Mouse (Mus musculus) forebrain, embryonic 11.5 days (tissue): Measurements from ENCODE around the gene Rab11fip4. TPM values are rescaled to one million over a fixed set of nuclear protein-coding genes. Genes with fewer than 3 reads are reported as not detected.

Experiments
- ATAC-seq: fragments of 200-750 bp; cut with Nextera tagmentation; replicated peaks from 2 replicates; pipeline ENCODE4 v1.8.0; 2017; ENCODE audit warnings: moderate TSS enrichment; ENCODE audit not compliant: low FRiP score
- DNase-seq: peaks from one replicate; pipeline ENCODE4 v3.0.0-alpha.2; 2017; ENCODE audit warnings: low spot score
- H3K27ac ChIP-seq: fragments of 300-500 bp; sonication (generic); 2 replicates; pipeline ENCODE4 v1.5.1; 2014; ENCODE audit warnings: low read depth, low read length
- H3K27me3 ChIP-seq: fragments of 300-500 bp; sonication (generic); 2 replicates; pipeline ENCODE4 v1.6.1; 2014; ENCODE audit warnings: mild to moderate bottlenecking, low read length, mixed read lengths; ENCODE audit not compliant: control insufficient read depth, insufficient read depth
- H3K36me3 ChIP-seq: fragments of 300-500 bp; sonication (generic); 2 replicates; pipeline ENCODE4 v1.6.1; 2014; ENCODE audit warnings: mild to moderate bottlenecking, low read length, moderate library complexity, mixed read lengths; ENCODE audit not compliant: control insufficient read depth, insufficient read depth
- H3K4me1 ChIP-seq: fragments of 300-500 bp; sonication (generic); replicated peaks from 2 replicates; pipeline ENCODE4 v1.6.1; 2014; ENCODE audit warnings: low read length, mixed read lengths; ENCODE audit not compliant: control insufficient read depth, insufficient read depth
- H3K4me2 ChIP-seq: fragments of 300-500 bp; sonication (generic); 2 replicates; pipeline ENCODE4 v1.6.1; 2014; ENCODE audit warnings: low read depth, mild to moderate bottlenecking, low read length, moderate library complexity, mixed read lengths; ENCODE audit not compliant: severe bottlenecking
- H3K4me3 ChIP-seq: fragments of 300-500 bp; sonication (generic); 2 replicates; pipeline ENCODE4 v1.5.1; 2014; ENCODE audit warnings: low read depth, low read length
- H3K9ac ChIP-seq: fragments of 300-500 bp; sonication (generic); 2 replicates; pipeline ENCODE4 v1.6.1; 2014; ENCODE audit warnings: low read length
- H3K9me3 ChIP-seq: fragments of 300-500 bp; sonication (generic); 2 replicates; pipeline ENCODE4 v1.6.1; 2016; ENCODE audit warnings: low read length, mixed read lengths; ENCODE audit not compliant: control insufficient read depth
- WGBS: fragments of 180-500 bp; shearing (Covaris S2); extraction: QIAGEN DNeasy Blood & Tissue Kit; methylation state at CpG from one replicate; pipeline ENCODE4 v1.1.7; 2014; 5-methylcytosine and 5-hydroxymethylcytosine counted together
- polyA plus RNA-seq: library from polyadenylated mRNA; unstranded; fragments of >200 nt; fragmentation: Nextera tagmentation; extraction: Ambion mirVana; gene quantifications from 2 replicates; pipeline ENCODE4 v1.2.1, GENCODE M21; 2014

The Rab11fip4 gene
- 16.0 and 16.8 TPM in 2 replicates for polyA plus RNA-seq

GRCm38 (mm10) chr11:79590664-79591590 lies at the start of gene Rab11fip4:
Rab11fip4 (plus strand) TSS chr11:79591212.
- ATAC-seq (peak; percentile 64), DNase-seq (peak; percentile 76)
- Histone ChIP-seq H3K4me2 (peak within 1 kb of the TSS; percentile 82), H3K9ac (peak within 1 kb of the TSS; percentile 81), H3K27me3 (peaks cover 11% of the 10 kb centered on the region), H3K36me3 (no peaks in the 10 kb centered on the region), H3K4me1 (peaks cover 5% of the 10 kb centered on the region; the same call in 1 of the 2 replicates), H3K4me3 (peak within 1 kb of the TSS; percentile 72), H3K27ac (0 out of 2 replicates have a peak within 1 kb of the TSS, but pooled peaks have one; percentile 5), H3K9me3 (no peaks in the 10 kb centered on the region)
- 2% methylated on average over 53 of the region's 98 CpGs for WGBS

GRCm38 (mm10) chr11:79552622-79553021 lies 38.4 kb upstream of the Rab11fip4 start:
- H3K4me3 ChIP-seq = no peak overlapping the region
- H3K27me3 ChIP-seq = no peaks in the 10 kb centered on the region
- no peaks in the 10 kb centered on the region for H3K4me1 ChIP-seq
- H3K27ac ChIP-seq = no peak overlapping the region
- WGBS = 81% methylated on average over 1 of the region's 1 CpGs
- H3K36me3 ChIP-seq = peaks cover 3% of the 10 kb centered on the region; the same call in 1 of the 2 replicates
- no peaks in the 10 kb centered on the region for H3K9me3 ChIP-seq
- ATAC-seq (no peak), DNase-seq (no peak)
- no peak overlapping the region for H3K4me2 ChIP-seq
- no peak overlapping the region for H3K9ac ChIP-seq

DNA sequence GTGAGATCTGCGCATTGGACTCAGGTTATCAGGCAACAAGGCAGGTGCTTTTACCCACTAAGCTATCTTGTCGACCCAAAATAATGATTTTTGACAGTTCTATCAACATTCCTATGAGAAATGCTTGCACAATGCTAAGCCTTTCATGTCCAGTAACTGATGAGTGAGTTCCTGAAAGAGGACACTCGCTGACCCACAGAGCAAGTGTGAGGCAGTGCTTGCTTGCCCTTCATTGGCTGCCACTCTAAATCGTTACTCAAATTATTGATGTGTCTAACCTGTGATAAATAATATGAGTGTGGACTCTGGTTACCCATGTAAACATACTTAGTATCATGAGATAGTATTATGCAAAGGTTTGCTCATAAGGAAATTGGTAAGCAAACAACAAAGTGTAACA lies 30.5 kb upstream of the Rab11fip4 start:
- WGBS = 92% methylated on average over 4 of the region's 4 CpGs
- Histone ChIP-seq H3K4me1 (no peaks in the 10 kb centered on the region), H3K27ac (no peak overlapping the region), H3K4me3 (no peak overlapping the region), H3K27me3 (no peaks in the 10 kb centered on the region), H3K4me2 (no peak overlapping the region), H3K36me3 (peaks cover 6% of the 10 kb centered on the region; the same call in 1 of the 2 replicates), H3K9me3 (no peaks in the 10 kb centered on the region), H3K9ac (no peak overlapping the region)
- ATAC-seq (no peak), DNase-seq (no peak)

- no peak overlapping the region for H3K27ac ChIP-seq
- H3K9me3 ChIP-seq = no peaks in the 10 kb centered on the region
- no peaks in the 10 kb centered on the region for H3K4me1 ChIP-seq
- no peaks in the 10 kb centered on the region for H3K27me3 ChIP-seq
- ATAC-seq (no peak), DNase-seq (no peak)
- no peak overlapping the region for H3K4me3 ChIP-seq
- 94% methylated on average over 7 of the region's 7 CpGs for WGBS
- H3K36me3 ChIP-seq = peaks cover 12% of the 10 kb centered on the region
- no peak overlapping the region for H3K4me2 ChIP-seq
- no peak overlapping the region for H3K9ac ChIP-seq
These were observed 27.5 kb upstream of the Rab11fip4 start for GRCm38 (mm10) chr11:79563493-79563892.

GRCm38 (mm10) chr11:79566947-79567346 lies 24.1 kb upstream of the Rab11fip4 start:
- H3K9me3 ChIP-seq = no peaks in the 10 kb centered on the region
- WGBS = 48% methylated on average over 1 of the region's 1 CpGs

DNA sequence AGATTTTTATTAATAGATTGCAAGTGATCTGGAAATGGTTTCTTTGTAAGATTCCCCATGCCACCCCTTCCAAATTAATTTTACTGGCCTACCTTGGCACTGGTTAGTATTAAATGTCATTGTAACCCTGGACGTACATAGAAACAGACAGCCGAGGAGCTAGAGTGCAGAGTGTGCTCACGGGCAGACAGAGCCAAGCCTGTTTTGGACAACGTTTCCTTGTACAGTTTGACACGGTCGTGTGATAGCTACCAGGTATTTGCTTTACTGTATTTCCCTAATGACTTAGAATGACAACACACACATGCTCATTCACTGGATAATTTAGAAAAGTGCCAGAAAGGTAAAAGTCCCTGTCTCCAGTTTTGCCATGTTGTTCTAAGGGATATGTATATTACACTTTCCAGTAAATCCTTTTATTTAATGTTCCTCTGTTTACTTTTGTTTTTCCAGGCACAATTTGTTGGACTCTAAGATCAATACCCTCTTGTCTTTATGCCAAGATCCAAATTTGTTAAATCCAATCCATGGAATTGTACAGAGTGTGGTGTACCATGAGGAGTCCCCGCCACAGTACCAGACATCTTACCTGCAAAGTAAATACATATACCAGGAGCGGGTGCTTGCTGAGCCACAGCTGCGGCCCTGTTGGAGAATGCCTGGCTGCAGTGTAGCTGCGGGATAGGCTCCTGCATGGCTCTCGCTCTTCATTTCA lies 22.7 kb upstream of the Rab11fip4 start:
- Histone ChIP-seq H3K4me3 (no peak overlapping the region), H3K4me1 (no peaks in the 10 kb centered on the region), H3K27me3 (no peaks in the 10 kb centered on the region), H3K36me3 (peaks cover 20% of the 10 kb centered on the region), H3K9ac (no peak overlapping the region), H3K4me2 (no peak overlapping the region), H3K9me3 (no peaks in the 10 kb centered on the region), H3K27ac (no peak overlapping the region)
- 94% methylated on average over 11 of the region's 11 CpGs for WGBS
- ATAC-seq = no peak
- DNase-seq = no peak

More at GRCm38 (mm10) chr11:79566947-79567346, 24.1 kb upstream of the Rab11fip4 start:
- Histone ChIP-seq H3K4me1 (no peaks in the 10 kb centered on the region), H3K27me3 (no peaks in the 10 kb centered on the region), H3K9ac (no peak overlapping the region), H3K4me3 (no peak overlapping the region), H3K27ac (no peak overlapping the region), H3K36me3 (peaks cover 20% of the 10 kb centered on the region), H3K4me2 (no peak overlapping the region)
- ATAC-seq (no peak), DNase-seq (no peak)

DNA sequence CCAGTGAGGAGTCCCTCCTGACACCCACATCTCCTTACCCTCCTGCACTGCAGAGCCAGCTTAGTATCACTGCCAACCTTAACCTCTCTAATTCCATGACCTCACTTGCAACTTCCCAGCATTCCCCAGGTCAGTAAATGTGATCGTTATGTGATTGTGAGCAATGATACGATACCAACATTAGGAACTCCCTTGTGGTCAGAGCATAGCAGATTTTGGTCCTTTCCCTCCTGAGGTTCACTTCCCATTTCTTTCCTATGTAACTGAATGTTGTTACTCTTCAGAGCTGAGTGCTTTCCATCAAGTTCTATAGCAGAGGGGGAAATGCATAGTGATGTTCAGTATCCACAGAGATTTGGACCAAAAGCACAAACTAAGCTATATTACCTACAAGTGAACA lies 20.7 kb upstream of the Rab11fip4 start:
- H3K9ac ChIP-seq = no peak overlapping the region
- H3K4me2 ChIP-seq = no peak overlapping the region
- DNase-seq = no peak
- H3K36me3 ChIP-seq = peaks cover 16% of the 10 kb centered on the region
- no peak for ATAC-seq
- H3K4me1 ChIP-seq = no peaks in the 10 kb centered on the region
- no peaks in the 10 kb centered on the region for H3K27me3 ChIP-seq
- no peak overlapping the region for H3K4me3 ChIP-seq
- H3K9me3 ChIP-seq = no peaks in the 10 kb centered on the region
- WGBS = 94% methylated on average over 2 of the region's 2 CpGs
- no peak overlapping the region for H3K27ac ChIP-seq

- H3K9me3 ChIP-seq = no peaks in the 10 kb centered on the region
- H3K36me3 ChIP-seq = peaks cover 8% of the 10 kb centered on the region
- 79% methylated on average over 3 of the region's 3 CpGs for WGBS
- H3K4me2 ChIP-seq = no peak overlapping the region
- H3K27ac ChIP-seq = no peak overlapping the region
- no peaks in the 10 kb centered on the region for H3K4me1 ChIP-seq
- H3K9ac ChIP-seq = no peak overlapping the region
- ATAC-seq (no peak), DNase-seq (no peak)
- no peak overlapping the region for H3K4me3 ChIP-seq
- no peaks in the 10 kb centered on the region for H3K27me3 ChIP-seq
These were observed 17.2 kb upstream of the Rab11fip4 start for GRCm38 (mm10) chr11:79573836-79574235.
